Mouse (Mus musculus): ENCODE measurements around the gene Alb. TPM values are rescaled to one million over a fixed set of nuclear protein-coding genes. Genes with fewer than 3 reads are reported as not detected.

Alb gene
- polyA plus RNA-seq, 1 experiment from 2014 or later: 2.6 TPM

Other genes starting within 250 kb of the Alb start
- 33.1 and 33.3 TPM in 2 replicates for gene Cox18, start 236.9 kb upstream of the Alb start, polyA plus RNA-seq (2015; fragmentation: Nextera tagmentation; extraction: Ambion mirVana)
- 24.6 and 25.9 TPM in 2 replicates for gene Ankrd17, start 94.3 kb upstream of the Alb start, polyA plus RNA-seq (2015; fragmentation: Nextera tagmentation; extraction: Ambion mirVana)
- 6.9 and 7.1 TPM in 2 replicates for gene Gm9958, start 93.7 kb upstream of the Alb start, polyA plus RNA-seq (2015; fragmentation: Nextera tagmentation; extraction: Ambion mirVana)
- gene Afp, start 29.8 kb downstream of the Alb start, polyA plus RNA-seq (2015; fragmentation: Nextera tagmentation; extraction: Ambion mirVana): 0.21 and 0.64 TPM in 2 replicates
- not detected in 2 replicates for gene Afm, start 58.0 kb downstream of the Alb start, polyA plus RNA-seq (2015; fragmentation: Nextera tagmentation; extraction: Ambion mirVana)
- 0.20 TPM in 1 of 2 replicates, not detected in the other for gene 5830473C10Rik, start 100.2 kb downstream of the Alb start, polyA plus RNA-seq (2015; fragmentation: Nextera tagmentation; extraction: Ambion mirVana)
- 3.8 and 4.3 TPM in 2 replicates for gene Rassf6, start 179.8 kb downstream of the Alb start, polyA plus RNA-seq (2015; fragmentation: Nextera tagmentation; extraction: Ambion mirVana)

Data from embryonic facial prominence, embryonic 15.5 days (tissue).